Mouse (Mus musculus): ENCODE results near the gene Bckdhb.

DNA sequence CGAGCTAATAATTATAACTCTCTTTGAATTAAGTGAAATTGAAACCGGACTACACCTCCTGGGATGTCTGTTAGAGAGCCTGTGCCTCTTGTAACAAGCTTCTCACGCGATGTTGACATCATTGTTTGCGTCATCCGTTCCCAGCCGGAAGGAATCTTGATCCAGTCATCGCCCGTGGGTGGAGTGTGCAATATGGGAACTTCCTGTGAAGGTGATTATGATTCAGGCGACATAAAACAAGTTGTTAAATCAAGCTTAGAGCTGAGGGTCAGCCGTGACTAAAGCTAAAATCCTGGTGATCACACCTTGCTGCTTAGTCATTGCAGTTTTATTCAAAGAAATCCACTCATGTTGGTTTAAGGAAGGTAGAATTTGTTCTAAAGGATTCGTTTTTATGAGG is 210.1 kb downstream of the Bckdhb start:
- TF ChIP-seq HCFC1 (IDR thresholded peaks at IDR 0.05; ENCODE audit: borderline replicate concordance, insufficient read depth, low read length): no peak
- no peak for TF ChIP-seq CHD2 (IDR thresholded peaks at IDR 0.05; ENCODE audit: low read depth, low read length)
- TF ChIP-seq ZNF384 (IDR thresholded peaks at IDR 0.05; ENCODE audit: low read depth, low read length): no peak
- no peak for TF ChIP-seq ZC3H11A (IDR thresholded peaks at IDR 0.05; ENCODE audit: borderline replicate concordance, low read depth, low read length)
- no peak for TF ChIP-seq MAFK (IDR thresholded peaks at IDR 0.05; ENCODE audit: insufficient read depth, low read depth, low read length)

All from ES-E14 (cell line).